Mouse (Mus musculus): Measurements from ENCODE around the gene Tmod3.

Gene Tmod3

DNA sequence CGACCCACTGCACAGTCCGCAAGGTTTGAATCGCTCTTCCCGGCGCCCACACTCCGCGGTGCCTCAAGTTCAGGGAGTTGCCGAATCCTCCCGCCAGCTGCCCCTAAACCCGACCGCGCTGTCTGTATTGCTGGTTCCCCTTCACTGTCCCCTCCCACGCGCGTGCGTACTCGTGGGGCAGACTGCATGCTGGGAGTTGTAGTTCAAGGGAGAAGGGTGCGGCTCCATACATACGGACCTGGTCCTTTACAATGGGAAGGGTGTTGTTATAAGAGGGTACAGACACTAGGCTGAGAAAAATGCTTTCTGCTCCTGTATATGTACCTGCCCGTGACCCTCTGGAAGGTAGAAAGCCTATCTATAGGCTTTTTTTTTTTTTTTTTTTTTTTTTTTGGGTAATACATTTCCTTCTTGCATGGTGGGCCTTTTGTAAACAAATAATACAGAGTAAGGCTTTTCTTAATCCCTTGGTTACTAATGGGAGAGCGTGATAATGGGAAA lies at the start of gene Tmod3:
Gene Tmod3 (minus strand): TSS at position 146 of the 501 bp plus-strand sequence.
- peak; percentile 94 to 98 for DNase-seq (ENCODE audit: inconsistent age in 2 of 2, low spot score in 1 of 2)

GRCm38 (mm10) chr9:75607496-75607895 lies 48.0 kb upstream of the Tmod3 start:
- no peak for DNase-seq (ENCODE audit: inconsistent age in 2 of 2, low spot score in 1 of 2)

DNA sequence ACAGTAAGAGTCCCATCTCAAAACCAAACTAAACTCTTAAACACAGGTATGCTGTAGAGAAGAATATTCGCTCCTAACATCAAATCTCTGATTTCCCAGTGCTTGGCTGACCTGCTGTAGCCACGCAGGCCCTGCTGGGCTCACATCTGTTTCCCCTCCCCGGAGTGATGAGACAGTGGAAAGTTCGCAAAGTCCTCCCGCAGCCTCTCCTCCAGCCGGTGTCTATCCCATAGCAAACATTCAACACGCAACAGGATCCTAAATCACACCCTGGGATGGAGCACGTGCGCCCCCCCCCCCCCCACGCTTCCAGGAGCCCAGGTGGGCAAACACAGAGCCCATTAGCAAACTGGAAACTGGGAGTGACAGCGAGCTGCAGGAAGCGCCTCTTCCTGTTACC lies 42.1 kb upstream of the Tmod3 start:
- no peak for DNase-seq (ENCODE audit: inconsistent age in 2 of 2, low spot score in 1 of 2)

DNA sequence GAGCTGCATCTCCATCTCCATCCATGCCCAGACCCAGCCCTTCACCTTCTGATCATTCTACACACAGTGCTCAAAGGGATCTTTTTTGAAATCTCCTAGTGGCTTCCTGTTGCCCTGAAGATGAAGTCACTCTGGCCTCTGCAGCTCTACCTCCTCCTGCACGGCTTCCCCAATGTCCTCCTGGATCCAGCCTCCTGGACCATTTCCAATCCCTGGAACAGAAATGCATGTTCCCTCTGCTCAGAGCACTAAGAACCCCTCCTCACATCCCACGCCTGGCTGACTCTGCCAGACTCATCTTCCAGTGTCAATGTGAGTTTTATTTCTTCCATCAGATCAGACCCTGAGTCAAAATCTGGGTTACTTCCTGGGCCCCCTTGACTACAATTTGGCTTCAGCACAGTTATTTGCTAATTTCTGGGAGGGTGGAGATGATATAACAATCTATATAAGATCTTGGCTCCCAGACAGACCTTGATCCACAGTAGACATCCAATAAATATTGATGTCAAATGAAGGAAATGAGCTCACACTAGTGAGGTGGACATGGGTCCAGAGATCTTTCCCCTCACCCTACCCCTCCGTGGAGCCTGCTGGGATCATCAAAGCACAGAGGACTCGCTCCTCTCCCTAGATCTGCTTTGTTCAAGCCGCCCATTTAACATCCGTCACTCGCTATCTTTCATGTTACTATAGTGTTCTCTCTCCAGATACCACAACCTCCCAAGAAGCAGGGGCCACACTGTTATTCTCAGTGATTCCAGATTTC lies 40.9 kb upstream of the Tmod3 start:
- DNase-seq (ENCODE audit: inconsistent age in 2 of 2, low spot score in 1 of 2) = no peak

DNA sequence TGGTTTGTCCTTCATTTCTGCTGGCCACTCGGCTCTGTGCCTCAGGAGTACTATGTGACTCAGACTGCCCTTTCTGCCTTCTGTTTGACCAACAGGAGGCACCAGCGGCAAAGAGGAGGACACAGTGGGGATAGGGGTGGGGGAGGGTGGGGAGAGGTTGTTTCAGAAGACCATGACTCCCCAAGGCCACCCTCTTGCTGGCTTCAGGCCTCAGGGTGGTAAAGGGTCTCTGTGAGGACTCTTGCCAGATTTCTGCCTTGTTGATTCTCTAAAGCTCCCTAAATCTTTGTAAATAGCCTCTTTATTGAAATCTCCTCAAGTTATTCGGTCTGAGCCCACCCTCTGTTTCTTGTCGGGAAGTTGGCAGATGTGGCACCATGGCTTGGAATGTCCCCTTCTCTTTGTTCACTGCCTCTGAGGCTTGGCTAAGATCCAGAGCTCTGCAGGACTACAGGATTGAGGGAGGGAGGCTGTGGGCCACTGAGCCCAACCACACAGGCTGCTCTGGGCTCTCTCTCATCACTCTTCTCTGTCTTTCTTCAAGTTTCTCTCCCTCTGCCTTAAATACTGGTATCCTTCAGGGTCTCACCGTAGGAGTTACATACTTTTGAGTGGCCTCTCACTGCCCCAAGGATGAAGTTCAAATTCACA lies 39.9 kb upstream of the Tmod3 start:
- peak in 1 of 2 experiments; percentile 26 for DNase-seq (ENCODE audit: inconsistent age in 2 of 2, low spot score in 1 of 2)

DNA sequence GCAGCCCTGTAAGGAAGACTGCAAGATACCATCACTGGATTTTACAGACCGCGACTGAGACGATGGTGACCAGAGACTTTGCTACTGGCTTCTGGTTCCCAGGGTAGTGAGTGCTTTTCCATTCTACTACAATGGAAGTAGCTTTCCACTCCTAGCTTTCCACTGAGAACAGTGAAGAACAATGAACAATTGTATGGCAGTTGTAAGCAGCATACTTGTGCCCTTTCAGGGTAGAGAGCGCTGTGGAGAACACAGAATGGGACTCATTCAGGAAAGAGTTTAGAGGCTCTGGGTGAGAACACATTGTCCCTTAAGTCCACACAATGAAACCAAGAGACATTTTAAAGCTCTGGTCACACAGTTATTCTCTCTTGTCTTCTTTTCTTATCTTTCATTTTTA lies 38.1 kb upstream of the Tmod3 start:
- DNase-seq (ENCODE audit: inconsistent age in 2 of 2, low spot score in 1 of 2) = no peak

GRCm38 (mm10) chr9:75597036-75597435 lies 37.6 kb upstream of the Tmod3 start:
- DNase-seq (ENCODE audit: inconsistent age in 2 of 2, low spot score in 1 of 2) = no peak

GRCm38 (mm10) chr9:75593481-75593880 lies 34.0 kb upstream of the Tmod3 start:
- DNase-seq (ENCODE audit: inconsistent age in 2 of 2, low spot score in 1 of 2) = no peak

- no peak for DNase-seq (ENCODE audit: inconsistent age in 2 of 2, low spot score in 1 of 2)
Measured at GRCm38 (mm10) chr9:75589850-75590790, 30.7 kb upstream of the Tmod3 start.

GRCm38 (mm10) chr9:75581694-75582350 lies 22.4 kb upstream of the Tmod3 start:
- DNase-seq (ENCODE audit: inconsistent age in 2 of 2, low spot score in 1 of 2) = peak in 1 of 2 experiments; percentile 55

DNA sequence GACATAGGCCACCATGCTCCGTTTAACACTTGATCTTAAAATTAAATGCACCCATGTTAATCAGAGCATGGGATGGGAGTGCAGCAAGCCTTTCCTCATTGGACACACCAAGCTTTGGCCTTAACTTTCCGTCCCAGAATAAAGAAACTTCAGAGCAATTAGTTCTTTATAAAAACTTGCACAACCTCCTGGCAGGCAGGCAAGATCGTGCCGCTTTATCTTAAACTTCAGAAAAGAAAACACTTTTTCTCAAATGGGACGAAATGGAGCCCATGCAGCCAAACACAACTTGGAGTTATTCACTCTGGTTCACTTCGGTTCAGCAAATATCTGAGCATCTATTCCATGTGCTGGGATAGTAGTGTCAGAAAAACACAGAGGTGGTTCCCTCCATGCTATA lies 19.9 kb upstream of the Tmod3 start:
- no peak for DNase-seq (ENCODE audit: inconsistent age in 2 of 2, low spot score in 1 of 2)

DNA sequence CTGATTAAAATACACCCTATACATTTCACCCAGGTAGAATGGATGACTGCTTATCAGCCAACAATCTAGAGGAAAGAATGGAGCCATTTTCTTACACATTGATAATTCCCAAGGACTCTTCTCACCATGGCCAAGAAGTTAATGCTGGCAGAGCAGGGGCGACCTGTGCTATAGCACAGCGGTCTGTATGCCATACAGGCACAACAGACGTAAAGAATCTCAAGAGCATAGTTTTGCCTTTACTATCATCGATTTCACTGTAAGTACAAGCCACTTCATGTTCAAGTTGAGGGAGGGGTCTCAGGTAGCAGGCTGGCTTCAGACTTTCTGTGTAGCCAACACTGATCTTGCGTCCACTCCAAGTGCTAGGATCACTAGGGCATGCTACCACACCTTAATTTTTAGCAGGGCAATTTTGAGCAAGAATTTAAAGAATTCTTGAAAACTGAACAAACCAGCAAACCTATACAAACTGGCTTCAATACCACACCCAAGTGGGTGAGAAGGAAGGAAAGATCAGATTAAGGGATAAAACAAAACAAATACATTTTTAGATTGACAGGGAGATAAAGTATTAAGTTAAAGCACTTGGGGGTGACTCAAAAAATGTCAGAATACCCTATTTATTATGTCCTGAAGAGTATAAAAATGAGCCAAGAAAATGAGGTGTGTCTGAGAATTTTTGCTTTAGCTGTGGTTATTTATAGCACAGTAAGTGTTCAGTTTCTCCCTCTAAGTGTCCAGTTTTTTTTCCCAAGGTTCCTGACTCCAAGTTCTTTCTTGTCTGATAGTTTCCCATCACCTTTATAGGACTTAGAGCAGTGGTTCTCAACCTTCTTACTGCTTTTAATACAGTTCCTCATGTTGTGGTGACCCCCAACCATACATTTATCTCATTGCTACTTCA lies 11.8 kb upstream of the Tmod3 start:
- no peak for DNase-seq (ENCODE audit: inconsistent age in 2 of 2, low spot score in 1 of 2)

DNA sequence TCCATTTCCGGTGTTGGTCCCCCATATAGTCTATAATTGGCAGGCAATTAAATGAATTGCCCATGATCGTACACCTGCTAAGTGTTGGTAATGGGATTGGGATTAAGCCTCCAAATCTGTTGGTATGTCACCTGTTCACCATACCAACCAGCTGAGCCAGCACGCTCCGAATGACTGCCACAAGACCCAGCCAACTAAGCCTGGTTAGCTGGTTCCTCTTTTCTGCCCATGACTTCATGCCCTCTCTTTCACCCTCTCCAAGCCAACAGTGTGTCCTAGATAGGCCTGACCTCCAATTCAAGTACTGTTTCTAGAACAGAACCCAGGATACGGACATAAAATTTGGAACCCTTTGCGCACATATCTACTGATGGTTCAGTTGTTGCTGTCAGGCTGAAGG lies 8.9 kb upstream of the Tmod3 start:
- no peak for DNase-seq (ENCODE audit: inconsistent age in 2 of 2, low spot score in 1 of 2)

DNA sequence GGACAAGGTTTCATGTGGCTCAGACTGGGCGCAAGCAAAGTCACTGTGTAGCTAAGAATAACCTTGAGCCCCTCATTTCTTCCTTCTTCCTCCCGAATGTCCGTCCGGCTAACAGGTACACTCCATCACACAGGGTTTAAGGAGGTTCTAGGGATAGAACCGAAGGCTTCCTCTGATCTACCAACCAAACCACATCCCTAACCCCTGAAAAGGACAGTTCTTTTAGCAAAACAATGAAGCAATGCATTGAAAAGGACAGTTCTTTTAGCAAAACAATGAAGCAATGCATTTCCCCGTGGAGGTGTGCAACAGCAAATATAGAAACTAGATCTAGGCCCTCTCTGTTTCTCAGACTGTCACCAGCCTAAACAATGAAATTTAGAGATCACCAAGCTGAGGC lies 5.4 kb upstream of the Tmod3 start:
- DNase-seq (ENCODE audit: inconsistent age in 2 of 2, low spot score in 1 of 2) = no peak

DNA sequence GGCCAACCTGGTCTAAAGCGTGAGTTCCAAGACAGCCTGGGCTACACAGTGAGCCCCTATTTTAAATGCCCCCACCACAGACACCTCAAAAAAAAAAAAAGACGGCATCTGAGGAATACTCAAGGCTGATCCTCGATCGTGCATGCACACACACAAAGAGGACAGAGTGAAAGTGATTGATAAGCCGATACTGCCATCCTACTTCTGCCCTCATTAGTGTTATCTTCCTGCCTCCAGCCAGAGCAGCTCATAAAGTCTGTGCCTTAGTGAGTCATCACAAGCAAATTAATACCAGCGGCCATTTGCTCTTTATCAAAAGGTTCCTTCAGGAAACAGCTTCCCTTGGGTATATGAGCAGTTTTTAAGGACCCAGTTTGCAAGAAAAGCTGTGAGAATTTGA lies 4.2 kb upstream of the Tmod3 start:
- no peak for DNase-seq (ENCODE audit: inconsistent age in 2 of 2, low spot score in 1 of 2)

- DNase-seq (ENCODE audit: inconsistent age in 2 of 2, low spot score in 1 of 2) = no peak
Measured at GRCm38 (mm10) chr9:75563176-75563575, 3.7 kb upstream of the Tmod3 start.

- DNase-seq (ENCODE audit: inconsistent age in 2 of 2, low spot score in 1 of 2) = no peak
Measured at GRCm38 (mm10) chr9:75561040-75561669, 1.7 kb upstream of the Tmod3 start.

- no peak for DNase-seq (ENCODE audit: inconsistent age in 2 of 2, low spot score in 1 of 2)
Measured at GRCm38 (mm10) chr9:75560353-75560752, 896 bp upstream of the Tmod3 start.

GRCm38 (mm10) chr9:75558812-75559511 lies 495 bp downstream of the Tmod3 start:
- DNase-seq (ENCODE audit: inconsistent age in 2 of 2, low spot score in 1 of 2) = no peak

Measured in adrenal gland, adult (tissue).